Mouse (Mus musculus): Measurements from ENCODE around the gene Gfral.

The Gfral gene

GRCm38 (mm10) chr9:76124249-76124648, 89.2 kb downstream of the Gfral start:
- DNase-seq (ENCODE audit: low spot score in 2 of 2), result no peak

GRCm38 (mm10) chr9:76122888-76123287, 90.6 kb downstream of the Gfral start:
- DNase-seq (ENCODE audit: low spot score in 2 of 2), result peak in 1 of 2 experiments; percentile 49

All from frontal cortex, postnatal 10 days (tissue).